Mouse (Mus musculus): ENCODE measurements at regions not wholly inside any gene's neighbourhood (a gene's known extent, or its start where the extent isn't known, plus 50 kb on each side); places are given as distances from the start of the nearest gene placed in this dataset.
"Not testable (repeated sequence)": the region's sequence is repeated elsewhere in the genome, so short reads cannot be mapped to it uniquely, and the experiment has no call there.

DNA sequence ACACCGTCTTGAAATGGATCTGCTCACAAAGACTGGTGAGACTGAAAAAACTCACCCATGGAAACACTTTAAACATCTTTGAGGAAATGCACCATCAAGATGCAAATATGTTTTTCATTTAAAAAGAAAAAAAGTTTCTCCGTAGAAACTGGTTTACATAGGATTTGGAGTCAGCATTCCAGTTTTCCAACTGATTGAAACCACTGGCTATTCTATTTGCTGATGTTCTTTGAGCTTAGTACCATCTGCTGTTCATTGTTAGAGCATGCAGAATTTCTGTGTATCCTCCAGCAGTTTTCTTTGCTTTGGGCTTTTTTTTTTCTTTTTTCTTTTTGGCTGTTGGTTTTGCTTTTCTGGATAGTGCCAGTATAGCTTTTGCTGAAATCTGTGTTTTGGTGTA, 1948.3 kb downstream of the 9330182O14Rik start:
- DNase-seq (ENCODE audit: low spot score): no peak

DNA sequence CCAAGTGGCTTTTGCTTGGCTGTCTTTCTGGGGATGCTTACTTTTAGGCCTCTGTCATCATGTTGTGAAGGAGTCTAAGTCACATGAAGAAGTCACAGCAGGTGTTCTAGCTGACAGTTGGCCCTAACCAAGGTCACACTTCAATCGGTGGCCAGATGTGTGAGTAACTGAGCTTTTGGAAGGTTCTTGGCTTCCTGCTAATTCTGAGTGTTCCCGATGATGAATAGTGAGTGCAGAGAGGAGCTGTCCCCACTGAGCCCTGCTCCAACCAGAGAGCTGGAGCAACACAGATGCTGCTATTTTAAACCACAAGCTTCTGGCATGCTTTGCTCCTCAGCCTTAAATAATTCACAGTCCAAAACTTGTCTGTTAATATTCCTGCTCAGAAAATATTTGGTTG, 1966.6 kb downstream of the 9330182O14Rik start:
- no peak for DNase-seq (ENCODE audit: low spot score)

DNA sequence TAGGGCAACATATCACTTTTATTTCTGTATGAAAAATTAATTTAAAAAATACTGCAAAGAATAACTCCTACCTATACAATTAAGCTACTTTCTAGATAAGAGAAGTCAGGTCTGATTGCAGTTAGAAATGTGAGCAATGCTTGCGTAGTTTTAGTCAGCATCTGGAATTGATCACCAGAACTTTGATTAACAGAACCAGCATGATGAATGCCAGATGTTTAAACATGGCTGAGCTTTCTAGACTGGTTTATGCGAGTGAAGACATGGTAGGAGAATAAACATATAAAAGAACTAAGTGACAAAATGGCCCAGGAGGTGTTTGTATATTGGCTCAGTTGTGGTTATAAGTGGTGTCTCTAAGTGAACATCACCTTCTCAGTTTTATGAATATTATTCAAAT, 1970.7 kb downstream of the 9330182O14Rik start:
- no peak for DNase-seq (ENCODE audit: low spot score)

DNA sequence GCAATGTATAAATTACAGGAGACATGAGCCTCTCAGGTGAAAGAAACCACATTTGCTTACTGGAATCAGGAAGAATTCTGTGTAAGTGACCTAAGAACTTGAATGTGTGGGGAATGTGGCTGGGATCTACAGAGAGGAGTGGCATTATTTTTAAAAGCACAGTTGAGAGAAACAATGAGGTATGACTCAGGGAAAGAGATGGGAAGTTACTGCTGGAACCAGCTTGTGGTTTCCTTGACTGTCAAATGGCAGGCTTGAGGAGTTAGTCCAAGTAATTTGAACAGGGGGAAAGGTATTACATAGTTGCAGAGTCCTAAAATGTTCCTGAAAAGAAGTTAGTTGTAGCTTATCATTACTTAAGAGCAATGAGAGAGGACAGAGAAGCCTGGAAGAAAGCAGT, 1972.9 kb downstream of the 9330182O14Rik start:
- DNase-seq (ENCODE audit: low spot score): no peak

DNA sequence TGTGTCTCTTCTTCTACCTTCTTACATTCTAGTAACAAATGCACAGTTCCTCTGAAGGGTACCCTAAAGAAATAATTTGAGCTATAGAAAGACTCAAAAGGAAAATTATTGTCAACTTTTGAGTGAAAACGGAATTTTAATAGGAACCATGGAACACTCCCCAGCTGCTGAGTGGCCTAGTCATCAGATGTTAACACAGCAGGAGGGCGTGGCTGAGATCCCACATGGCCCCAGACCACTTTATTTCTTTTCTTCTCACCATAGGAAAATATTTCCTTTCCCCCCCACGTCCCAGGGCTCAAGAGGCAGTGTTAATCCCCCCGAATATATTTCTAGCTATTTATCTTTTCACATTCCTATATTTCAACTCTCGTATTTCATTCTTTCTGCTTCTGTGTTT, 1977.6 kb downstream of the 9330182O14Rik start:
- no peak for DNase-seq (ENCODE audit: low spot score)

DNA sequence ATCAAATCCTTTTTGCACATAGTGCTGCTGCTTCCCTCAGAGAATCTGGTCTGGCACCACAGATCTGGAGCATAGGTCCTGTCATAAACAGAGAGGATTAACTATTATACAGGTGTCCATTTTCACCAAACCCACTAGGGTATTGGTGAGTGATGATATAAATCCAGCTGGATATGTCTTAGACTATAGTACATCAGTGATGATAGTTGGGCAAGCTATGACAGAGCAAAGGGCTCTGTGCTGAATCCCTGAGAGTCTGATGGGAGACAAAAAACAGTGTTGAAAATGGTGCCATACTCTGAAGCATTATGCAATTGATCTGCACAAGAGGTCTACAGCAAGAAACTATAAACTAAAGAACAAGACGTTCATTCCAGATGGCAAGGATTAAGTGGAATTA, 1993.3 kb downstream of the 9330182O14Rik start:
- DNase-seq (ENCODE audit: low spot score): no peak

DNA sequence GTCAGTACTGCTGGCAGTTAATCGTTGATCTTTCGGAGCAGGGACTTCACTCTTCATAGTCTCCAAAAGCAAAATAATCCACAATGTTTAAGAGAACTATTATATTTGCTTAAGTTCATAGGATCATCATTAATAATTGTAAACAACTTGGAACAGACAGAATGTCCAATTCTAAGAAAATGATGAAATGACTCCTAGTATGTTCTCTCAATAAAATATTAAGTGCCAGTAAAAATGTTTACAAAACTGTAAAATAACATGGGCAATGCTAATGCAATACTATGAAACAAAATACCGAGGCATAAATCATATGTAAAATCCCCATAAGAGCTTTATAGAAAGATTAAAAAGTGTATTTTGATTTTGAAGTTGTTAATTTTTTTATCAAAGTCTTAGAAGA, 1994.8 kb downstream of the 9330182O14Rik start:
- no peak for DNase-seq (ENCODE audit: low spot score)

DNA sequence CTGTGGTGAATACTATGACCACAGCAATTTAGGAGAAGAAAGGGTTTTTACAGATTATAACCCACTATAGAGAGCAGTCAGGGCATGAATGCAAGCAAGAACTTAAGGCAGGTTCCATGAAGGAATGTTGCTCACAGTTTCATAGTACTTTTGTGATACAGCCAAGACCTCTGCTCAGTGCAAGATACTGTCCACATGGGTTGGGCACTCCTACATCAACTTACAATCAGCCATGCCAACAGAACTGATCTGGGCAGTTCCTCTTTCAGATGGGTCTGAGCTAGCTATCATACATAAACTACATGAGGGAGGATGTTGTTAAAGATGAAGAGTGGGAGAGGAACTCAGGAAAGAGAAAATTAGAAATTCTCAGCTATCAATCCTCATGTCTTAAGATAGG, 2032.4 kb downstream of the 9330182O14Rik start:
- no peak for DNase-seq (ENCODE audit: low spot score)

DNA sequence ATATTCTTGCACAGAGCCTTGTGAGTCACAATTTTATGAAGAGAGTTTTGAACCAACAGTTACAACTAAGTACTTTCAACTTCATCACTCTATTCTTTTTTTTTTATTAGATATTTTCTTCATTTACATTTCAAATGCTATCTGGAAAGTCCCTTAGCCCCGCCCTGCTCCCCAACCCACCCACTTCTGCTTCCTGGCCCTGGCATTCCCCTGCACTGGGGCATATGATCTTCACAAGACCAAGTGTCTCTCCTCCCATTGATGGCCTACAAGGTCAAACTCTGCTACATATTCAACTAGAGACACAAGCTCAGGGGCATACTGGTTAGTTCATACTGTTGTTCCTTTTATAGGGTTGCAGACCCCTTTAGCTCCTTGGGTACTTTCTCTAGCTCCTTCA, 2043.6 kb downstream of the 9330182O14Rik start:
- not testable (repeated sequence) for DNase-seq (ENCODE audit: low spot score)

DNA sequence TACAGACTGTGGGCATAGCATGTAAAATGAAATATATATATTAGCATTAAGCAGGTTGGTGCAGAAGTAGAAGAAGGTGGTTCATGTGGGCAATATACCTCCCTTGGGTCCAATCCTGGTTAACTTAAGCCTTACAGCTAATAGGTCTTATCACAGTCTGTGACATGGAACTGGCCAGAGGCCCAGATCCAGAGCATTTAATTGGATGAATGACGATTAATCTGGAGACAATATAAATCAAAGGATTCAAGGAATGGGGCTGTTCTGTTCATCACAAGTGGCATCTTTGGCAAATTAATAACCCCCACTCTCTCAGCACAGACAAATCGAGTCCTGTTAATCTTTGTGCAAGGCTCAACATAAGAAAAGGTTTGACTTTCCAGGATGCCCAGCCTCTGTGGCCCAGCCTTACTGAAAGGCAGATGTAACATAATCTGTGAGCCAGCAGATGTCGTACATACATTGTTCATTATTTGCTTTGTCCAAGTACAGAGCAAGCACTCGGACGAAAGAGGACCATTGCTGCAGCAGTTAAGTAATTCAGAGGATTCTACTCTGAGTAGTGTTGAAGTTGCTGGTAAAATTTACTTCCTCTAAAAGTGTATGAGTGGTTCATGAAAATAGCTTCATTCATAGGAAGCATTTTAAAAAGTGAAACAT, 2073.2 kb downstream of the 9330182O14Rik start:
- no peak for DNase-seq (ENCODE audit: low spot score)

DNA sequence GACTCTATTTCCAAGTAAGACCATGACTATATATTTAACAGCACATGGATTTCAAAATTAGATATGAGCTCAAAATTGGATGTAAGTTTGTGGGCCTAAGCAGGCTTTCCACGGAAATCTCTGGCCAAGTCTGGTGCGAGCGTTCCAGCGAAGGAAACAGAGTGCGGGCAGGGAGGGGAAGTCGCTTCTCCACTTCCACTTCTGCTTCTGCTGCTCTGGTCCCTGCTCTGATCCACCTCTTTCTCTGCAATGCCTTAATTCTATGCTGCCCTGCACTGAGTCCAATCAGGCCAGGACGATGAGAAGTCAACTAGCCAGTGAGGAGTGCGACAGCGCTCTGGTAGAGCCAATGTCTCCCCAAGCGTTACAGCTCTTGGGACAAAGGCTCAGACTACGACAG, 2085.3 kb downstream of the 9330182O14Rik start:
- no peak for DNase-seq (ENCODE audit: low spot score)

DNA sequence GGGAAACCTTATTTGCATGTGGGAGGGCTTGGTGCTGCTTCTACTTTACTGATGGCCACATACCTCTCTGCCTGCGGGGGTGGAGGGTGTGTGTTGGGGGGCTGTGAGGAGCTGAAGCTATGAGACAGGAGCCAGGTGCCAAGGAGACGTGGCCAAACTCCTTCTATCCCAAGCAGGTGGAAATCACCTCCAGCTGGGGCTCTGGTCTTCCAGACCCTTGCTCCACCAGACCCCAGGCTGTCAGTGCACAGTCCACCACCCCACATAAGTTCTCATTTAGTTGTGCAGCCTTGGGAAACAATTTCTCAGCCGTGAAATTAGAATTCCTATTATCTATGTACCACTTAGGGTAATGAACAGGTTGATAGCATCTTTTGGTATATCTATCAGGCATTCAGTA, 2085.8 kb downstream of the 9330182O14Rik start:
- DNase-seq (ENCODE audit: low spot score): no peak

DNA sequence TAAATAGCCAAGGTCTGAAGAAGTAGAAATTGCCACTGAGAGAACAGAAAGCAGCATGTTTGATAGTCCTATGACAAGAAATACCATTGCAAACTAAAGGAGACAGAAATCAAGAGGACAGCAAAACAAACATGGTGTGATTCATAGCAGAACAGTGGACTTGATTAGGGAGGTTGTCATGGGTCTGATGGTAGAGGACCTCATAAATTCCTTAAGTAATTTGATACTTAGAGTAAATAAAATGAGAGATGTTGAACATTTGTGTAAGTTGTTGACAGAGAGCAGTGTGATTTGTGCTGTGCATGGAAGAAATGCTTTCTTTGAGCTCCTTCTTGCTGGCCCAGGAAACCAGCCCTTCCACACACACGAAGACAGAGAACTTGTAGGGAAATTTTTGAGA, 2090.8 kb downstream of the 9330182O14Rik start:
- DNase-seq (ENCODE audit: low spot score): no peak

DNA sequence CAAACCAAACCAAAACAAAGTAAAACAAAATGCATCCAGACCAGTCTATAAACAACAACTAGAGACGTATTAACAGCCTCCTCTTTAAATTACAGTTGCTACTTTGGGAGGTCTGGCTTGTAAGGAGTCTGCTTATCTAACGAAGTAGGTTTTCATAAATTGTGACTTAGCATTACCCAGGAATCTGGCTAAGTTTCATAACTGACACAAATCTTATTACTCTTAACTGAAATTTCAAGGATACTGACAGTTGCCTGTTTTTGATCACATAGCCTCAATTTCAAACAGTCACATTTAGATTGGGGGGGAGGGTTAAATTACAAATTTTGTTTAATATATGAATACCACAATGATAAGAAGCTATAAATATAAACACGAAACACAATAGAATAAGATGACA, 2097.5 kb downstream of the 9330182O14Rik start:
- no peak for DNase-seq (ENCODE audit: low spot score)

DNA sequence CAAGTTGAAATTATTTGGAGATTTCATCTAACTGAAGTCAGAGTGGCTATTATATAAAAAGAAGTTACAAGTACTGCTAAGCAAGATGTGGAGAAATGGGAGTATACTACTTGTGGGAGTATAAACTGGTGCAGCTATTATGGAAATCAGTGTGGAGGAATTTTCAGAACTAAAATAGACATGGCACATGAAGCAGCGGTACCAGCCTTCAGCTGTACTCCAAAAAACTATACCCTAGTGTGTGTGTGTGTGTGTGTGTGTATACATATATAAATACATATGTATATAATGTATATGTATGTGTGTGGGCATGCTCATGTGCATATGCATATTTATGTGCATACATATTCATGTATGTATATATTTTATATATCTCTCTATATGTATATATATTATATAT, 2112.6 kb downstream of the 9330182O14Rik start:
- DNase-seq (ENCODE audit: low spot score): no peak

DNA sequence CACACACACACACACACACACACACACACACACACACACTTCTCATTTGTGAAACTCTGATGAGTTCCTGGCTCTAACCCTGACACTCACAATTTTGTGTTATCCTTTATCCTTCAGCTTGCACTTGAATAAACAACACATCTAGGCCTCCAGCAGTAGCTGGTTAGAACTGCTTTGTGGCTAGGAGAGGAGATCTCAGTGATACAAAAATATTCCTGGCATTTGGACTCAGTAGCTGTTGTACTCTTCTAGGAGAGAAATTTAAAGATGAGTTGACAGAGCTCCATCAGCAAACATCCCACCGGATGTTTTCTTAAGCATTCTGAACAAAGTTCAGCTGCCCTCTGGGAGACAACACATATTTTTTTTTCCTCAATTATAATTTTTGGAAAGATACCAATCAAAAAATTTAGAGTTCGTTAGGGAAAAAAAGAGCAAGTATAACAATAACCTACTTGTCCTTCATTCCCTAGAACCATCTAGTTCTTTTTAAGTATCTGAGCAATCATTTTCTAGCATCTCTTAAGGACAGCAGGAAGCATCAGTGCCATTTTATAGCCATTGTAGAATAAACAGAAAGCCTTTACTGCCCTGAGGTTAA, 2118.7 kb downstream of the 9330182O14Rik start:
- no peak for DNase-seq (ENCODE audit: low spot score)

DNA sequence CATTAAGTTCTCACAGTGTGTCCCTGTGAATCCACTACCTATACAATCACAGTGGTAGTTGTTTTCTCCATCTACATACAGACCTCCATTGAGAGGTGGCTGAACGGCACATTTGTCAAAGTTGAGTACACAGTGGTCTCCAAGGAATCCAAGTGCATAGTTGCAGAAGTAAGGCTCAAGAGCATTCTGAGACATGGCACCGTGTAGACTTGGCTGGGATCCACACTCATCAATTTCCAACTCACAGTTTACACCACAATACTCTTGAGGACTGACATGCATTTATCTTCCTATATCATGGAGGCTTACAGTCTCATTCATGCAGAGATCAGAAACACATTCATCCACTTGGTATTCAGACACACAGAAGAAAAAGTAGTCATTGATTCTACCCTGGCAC, 2122.2 kb downstream of the 9330182O14Rik start:
- DNase-seq (ENCODE audit: low spot score): no peak

DNA sequence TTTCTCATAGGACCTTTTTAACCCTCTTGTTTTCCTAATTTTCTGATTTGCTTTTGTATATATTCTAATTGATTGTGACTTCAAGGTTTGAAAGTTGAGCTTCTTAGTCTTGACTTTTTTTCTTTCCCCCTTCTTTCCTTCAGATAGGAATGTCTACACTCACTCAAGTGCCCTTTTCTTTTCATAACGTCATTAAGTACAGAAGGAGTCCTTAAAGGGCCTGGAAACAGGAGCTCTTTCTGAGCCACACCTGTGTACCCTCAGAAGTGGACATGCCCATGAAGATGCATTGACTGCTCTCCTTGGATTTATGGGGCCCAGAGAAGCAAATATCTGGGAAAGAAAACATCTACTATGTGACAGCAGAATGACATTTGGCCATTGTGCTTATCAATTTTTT, 2141.0 kb downstream of the 9330182O14Rik start:
- DNase-seq (ENCODE audit: low spot score): no peak

DNA sequence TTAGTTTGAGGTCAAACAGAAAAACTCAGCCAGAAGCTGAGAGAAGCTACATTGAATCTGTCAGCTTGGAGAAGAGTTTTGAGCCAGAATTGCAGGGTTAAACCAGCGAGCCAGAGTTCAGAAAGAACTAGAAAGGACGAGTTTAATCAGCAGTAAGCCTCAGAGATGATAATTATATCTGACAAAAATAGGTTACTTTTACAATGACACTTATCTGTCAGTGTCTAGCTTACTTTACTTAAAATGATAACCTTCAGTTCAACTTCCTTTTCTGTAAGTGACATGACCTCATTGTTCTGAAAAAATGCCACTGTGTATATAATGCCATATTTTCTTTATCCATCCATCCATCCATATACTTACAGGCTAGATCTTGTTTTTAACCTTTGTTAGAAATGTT, 2143.1 kb downstream of the 9330182O14Rik start:
- no peak for DNase-seq (ENCODE audit: low spot score)

DNA sequence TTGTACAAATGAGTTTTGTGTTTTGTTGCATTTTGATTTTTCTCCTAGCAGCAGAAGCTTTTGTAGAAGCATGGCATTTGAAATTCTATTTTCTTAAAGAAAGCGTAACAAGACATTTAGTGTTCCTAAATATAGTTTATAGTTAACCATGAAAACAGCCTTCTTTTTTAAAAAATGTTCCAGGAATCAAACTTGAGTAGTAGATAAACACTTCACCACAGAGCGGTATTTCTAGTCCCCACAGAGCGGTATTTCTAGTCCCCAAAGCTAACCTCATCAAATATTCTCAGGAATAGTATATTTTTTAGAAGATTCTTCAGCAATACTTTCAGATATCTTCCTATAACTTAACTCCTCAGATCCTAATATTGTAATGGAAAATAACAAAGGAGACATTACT, 2146.6 kb downstream of the 9330182O14Rik start:
- no peak for DNase-seq (ENCODE audit: low spot score)

DNA sequence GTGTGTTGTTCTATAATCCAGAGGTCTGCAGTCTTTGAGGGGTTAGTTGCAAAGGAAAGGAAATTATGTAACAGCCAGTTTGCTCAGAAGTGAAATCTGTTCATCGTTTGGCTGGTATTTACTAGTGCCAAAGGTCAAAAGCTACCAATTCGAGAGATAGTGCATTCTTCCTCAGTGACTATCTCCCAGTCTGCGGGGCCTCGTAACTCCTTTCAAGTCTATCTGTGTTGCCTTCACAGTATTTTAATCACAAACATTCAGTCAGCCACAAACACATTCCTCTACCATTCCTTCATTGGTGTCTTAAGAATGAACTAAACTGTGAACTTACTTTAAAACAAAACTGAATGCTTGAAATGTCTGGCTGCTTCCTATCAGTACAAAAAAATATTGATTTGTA, 2162.2 kb downstream of the 9330182O14Rik start:
- no peak for DNase-seq (ENCODE audit: low spot score)

DNA sequence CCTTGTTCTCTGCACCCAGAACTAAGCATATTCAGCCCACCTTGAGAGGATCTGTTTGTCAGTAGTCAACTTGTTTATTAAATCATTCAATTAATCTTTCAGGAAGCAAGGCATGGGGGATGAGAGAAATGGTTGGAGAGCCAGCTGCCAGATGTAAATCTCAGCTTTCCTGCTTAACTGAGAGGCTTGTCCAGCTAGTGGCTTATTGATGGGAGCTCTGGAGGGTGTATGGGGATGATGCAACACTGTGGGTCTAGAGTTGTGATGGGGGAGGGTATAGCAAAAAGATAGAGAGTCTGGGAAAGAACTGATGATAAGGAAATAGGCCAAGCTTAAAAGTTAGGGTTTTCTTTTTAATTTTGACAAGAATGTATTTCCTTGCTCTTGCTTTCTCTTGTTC, 2163.3 kb downstream of the 9330182O14Rik start:
- no peak for DNase-seq (ENCODE audit: low spot score)

DNA sequence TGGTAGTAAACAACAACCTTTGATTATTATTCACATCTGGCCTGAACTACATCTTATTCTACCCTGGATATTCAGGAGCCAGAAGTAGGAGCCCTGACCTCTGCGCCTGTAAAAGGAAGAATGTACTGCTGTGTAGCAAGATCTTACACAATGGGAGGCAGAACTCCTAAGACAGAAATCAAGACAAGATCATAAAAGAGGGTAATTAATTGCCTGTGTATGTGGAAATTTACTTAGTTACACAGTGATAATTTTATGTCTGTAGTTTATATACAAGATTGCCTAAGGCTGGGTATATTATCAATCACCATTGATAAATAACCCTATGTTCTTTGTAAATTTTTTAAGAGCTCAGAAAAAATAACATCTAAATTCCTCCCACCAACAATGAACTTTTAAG, 2167.8 kb downstream of the 9330182O14Rik start:
- no peak for DNase-seq (ENCODE audit: low spot score)

DNA sequence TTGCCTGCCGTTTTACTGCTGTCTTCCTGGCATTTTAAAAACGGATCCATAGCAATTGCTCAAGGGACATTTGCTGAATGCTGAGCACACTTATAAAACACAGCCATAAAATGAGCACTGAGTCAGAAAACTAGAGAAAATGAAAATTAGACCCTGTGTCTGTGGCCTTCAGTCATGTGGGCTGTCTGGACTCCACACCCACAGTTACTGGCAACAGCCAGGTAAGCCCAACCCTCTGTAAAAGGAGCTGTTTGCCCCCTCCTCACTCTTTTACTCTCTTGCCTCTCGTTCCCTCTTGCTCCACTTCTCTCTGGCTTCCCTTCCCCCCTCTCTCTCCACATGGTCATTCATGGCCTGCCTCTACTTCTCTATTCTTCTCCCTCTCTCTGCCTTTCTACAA, 2169.9 kb downstream of the 9330182O14Rik start:
- no peak for DNase-seq (ENCODE audit: low spot score)
